Mouse (Mus musculus): ENCODE results near the gene Tmem69.

Tmem69 gene

GRCm38 (mm10) chr4:116555413-116556300 lies at the start of gene Tmem69:
Gene Tmem69 (minus strand): TSS chr4:116555936.
- peak; percentile 78 for DNase-seq (ENCODE audit: low read depth, low spot score)

DNA sequence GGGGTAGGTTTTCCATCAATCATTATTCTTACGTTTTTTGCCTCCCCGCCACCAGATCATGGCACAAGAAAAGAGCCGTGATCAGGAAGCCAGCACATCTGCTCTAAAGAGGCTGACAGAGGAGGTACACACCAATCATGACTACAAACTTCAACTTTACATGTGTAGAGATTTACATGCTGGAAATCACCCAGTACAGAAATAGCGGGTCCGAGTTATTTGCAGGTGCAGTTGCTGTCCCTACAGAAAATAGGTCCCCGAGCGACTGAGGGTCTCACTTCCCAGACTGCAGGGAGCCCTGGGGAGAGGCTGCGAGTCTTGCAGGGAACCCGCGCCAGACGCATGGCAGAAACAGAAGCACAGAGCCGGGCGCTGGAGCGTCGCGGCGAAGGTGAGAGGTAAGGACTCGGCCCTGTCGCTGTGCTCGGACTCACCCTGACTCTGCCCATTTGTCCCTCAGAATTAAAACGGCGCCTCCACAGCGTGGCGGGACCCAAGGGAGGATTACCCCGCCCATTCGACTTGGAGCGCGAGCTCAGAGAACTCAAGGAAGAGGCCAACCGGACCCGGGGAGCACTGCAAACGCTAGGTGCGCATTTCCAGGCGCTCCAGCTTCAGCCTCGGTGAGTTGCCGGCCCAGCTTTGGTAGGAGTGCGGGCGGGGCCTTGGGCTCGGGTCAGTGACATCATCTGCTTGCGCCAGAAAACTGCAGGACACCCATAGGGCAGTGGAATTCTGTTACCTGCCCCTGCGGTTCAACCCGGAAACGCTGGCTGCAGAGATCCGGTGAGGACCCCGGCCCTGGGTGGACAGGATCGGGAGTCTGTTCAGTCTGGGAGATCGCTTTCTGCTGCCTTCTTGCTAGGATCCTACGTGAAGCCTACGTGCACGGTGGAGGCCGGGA lies 41.5 kb upstream of the Tmem69 start:
- DNase-seq (ENCODE audit: low read depth, low spot score): peak; percentile 93

DNA sequence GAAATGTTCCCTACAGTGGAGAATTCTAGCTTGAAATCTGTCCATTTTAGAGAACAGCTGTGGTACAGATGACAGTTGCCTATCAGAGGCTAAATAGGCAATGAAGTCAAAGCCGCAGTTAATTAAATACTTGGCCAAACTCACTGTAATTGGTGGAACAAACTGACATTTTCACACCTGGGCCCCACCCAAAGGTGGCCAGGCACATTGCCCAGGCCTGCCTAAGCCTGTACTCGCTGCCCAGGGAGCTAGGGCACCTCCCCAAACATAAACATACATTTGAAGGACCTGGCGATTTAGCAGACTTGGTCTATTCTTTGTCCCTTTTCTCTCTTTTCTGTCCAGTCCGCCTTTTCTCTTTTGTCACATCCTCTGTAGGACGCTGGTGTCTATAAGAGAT lies 40.6 kb upstream of the Tmem69 start, which contains the start of gene Ccdc17:
Ccdc17 (plus strand) TSS at position 276 of the 400 bp plus-strand sequence.
- DNase-seq (ENCODE audit: low read depth, low spot score): no peak

DNA sequence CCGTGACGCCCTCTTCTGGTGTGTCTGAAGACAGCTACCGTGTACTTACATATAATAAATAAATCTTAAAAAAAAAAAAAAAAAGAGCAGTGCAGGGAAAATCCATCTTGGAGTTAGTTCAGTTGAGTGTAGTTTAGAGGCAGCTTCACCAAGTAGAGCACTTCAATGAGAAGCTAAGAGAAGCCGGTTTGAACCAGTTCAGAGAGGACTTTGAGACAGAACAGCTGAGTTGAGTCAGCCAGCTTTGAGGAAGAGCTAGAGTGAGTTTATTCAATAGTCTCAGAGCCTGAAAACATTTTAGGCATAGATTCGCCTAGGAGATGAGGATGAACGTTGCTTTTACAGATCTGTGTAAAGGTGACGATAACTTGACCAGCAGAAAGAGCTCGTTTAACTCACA lies 40.1 kb upstream of the Tmem69 start:
- DNase-seq (ENCODE audit: low read depth, low spot score): no peak

- DNase-seq (ENCODE audit: low read depth, low spot score): no peak
Observed at GRCm38 (mm10) chr4:116558151-116558882, 2.6 kb upstream of the Tmem69 start.

DNA sequence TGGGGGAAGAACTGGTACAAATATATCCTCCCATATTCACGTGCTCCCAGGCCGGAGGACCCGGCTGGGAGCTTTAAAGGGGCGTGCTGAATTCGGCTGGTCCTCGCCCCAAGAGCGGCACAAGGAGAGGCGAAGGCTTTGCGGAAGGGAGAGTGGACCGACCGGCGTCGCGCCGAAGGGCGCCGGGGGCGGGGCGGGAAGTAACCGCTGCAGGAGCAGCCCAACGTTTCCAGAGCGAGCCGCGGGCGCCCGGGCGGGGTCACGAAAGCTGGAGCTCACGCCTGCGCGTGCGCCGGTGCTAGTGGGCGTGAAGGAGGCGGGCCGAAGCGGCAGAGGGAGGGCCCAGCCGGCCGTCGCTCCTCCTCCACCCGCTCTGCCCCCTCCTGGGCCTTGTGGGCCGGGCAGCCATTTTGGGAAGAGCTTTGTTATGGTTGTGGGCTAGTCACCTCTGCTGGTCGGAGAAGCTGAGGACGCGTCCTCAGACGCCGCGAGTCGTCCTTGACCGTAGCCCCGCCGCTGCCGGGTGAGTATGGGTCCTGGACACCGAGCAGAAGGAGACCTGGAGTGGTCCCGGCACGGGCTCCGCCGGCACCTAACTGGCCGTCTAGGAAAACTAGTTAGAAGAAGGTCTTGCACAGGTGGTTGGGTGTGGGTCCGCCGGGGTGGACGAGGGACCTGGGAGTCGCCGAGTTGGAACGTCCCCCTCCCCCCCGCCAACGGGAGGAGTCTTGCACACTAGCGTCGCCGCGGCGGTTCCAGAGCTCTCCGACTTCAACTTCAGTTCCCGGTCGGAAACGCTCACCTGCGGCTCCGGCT lies 1.8 kb upstream of the Tmem69 start, which contains the start of gene Gpbp1l1:
Gpbp1l1 (plus strand) TSS at position 353 of the 816 bp plus-strand sequence.
- DNase-seq (ENCODE audit: low read depth, low spot score): peak; percentile 96

DNA sequence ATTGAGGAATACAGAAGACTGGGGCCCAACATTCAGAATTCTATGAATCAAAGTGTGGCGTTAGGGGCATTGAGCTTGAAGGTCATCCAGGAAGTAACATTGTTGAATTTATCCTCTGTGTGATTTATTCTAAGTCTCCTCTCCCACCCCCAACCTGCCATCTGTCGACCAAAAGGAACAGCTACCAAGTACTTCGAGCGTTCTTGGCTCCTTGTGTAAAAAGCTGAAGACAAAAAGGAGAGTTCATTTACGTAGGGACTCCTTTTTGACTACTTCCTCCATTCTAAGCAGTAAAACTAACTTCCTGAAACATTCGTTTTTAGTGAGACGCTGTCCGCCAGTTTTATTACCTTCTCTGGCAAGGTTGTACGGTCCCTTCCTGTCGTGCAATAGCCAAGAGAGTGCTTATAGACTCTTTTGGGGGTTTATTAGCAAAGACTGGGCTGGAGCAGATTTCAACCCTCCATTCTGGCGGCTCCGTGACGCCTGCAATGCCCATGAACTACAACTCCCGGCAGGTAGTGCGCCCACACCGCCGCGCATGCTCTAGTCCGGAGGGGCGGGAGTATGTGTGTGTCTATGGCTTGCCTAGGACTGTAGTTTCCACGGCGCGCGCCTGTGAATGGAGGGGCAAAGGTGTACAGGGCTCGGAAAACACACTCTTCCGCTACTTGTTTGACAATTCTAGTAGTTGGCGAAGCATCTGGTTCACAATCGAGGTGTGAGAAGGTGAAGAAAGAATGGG lies 997 bp upstream of the Tmem69 start:
- peak; percentile 91 for DNase-seq (ENCODE audit: low read depth, low spot score)

DNA sequence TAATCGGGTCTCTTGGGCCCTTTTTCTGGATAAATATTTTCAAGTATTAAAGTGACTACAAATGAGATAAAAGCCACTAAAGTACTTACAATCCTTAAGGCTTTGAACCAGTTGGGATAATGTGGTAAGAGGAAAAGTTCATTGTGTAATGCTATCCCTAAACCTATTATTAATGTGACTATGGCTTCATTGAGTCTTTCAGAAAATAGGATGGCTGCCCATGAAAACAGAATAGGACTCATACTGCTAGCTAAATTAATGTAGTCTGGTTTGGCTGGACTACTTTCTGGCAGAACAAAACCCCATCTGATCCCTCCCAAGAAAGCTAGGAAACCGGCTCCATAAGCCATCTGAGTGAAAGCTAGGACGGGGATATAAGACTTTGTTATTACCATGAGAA lies 2.7 kb downstream of the Tmem69 start:
- no peak for DNase-seq (ENCODE audit: low read depth, low spot score)

GRCm38 (mm10) chr4:116550432-116550831 lies 5.3 kb downstream of the Tmem69 start:
- no peak for DNase-seq (ENCODE audit: low read depth, low spot score)

GRCm38 (mm10) chr4:116537737-116538136 lies 18.0 kb downstream of the Tmem69 start:
- no peak for DNase-seq (ENCODE audit: low read depth, low spot score)

- no peak for DNase-seq (ENCODE audit: low read depth, low spot score)
Observed at GRCm38 (mm10) chr4:116536351-116536750, 19.4 kb downstream of the Tmem69 start.

GRCm38 (mm10) chr4:116531109-116531508 lies 24.6 kb downstream of the Tmem69 start:
- no peak for DNase-seq (ENCODE audit: low read depth, low spot score)

DNA sequence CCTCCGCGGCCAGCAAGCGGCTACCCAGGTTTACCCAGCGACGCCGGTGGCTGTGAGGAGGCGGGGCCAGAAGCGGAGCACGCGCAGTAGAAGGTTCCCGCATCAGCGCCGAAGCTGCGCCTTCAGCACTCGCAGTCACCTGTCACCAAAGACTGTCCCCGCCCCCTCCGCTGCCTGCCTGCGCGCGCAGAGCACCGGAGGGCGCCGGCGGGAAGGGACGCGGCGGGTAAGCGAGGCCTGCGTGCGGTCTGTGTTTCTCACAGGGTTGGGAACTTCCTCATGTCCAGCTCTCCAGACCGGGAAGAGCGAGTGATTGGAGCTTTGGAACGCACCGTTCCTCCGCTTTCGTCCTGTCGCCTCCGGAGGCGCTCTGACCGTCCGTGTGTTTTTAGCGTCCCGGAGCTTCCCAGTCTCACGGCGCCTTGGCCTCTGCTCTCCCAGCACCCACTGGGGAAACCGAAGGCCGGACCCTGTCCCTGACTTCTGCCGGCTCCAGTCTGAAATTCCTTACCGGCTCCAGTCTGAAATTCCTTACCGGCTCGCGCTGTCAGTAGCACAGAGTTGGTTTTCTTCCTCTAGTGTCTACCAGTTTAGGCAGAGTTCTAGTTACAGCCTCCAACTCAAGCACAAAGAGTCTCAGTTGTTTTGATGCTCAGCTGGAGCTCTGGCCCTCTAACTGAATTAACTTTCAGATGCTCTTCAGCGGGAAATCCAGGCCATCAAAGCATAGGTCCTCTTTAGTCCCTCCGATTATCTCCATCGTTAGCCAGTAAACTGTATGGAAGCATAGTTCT lies 48.1 kb downstream of the Tmem69 start, which contains the start of gene Ipp:
Ipp (plus strand) TSS at position 125 of the 794 bp plus-strand sequence.
- peak; percentile 96 for DNase-seq (ENCODE audit: low read depth, low spot score)

DNA sequence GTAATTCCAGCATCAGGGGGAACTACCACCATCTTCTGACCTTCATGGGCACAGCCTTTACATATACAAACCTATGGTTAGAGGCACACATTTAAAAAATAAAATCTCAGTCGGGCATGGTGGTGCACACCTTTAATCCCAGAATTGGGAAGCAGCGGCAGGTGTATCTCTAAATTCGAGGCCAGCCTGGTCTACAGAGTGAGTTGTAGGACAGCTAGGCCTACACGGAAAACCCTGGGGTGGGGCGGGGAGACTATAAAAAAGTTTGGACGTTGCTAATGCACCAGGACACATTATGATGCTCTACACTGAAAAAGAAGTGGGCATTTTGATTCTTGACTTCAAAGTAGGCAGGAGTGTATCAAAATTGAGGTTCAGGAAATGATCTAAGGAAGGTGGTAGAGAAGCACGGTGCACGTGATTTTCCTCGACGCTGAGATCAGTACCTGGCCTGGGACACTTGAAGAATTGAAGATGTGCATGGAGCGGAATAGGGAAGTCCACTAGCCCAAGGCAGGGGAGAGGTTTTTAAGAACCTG lies 48.8 kb downstream of the Tmem69 start:
- DNase-seq (ENCODE audit: low read depth, low spot score): no peak
